Mouse (Mus musculus): Measurements from ENCODE around the gene Cnbp.

GRCm38 (mm10) chr6:87850900-87851614, at the start of gene Cnbp:
- TF ChIP-seq CTCF (IDR thresholded peaks at IDR 0.05; ENCODE audit: low read depth, low read length) (0 out of 2 replicates have a peak, but pooled peaks have one; percentile 25), POLR2A (IDR thresholded peaks at IDR 0.05; ENCODE audit: borderline replicate concordance, low read depth, low read length) (peak; percentile 46; the same call in 1 of the 2 replicates)

Measured in bone marrow macrophage, adult 2 months (primary cell).